Mouse (Mus musculus) embryonic facial prominence, embryonic 14.5 days (tissue): ENCODE data around the gene Lrrc30. TPM values are rescaled to one million over a fixed set of nuclear protein-coding genes. Genes with fewer than 3 reads are reported as not detected.

ENCODE experiments used
- ATAC-seq: fragments of 200-750 bp; cut with Nextera tagmentation; 2 replicates; pipeline ENCODE4 v1.8.0; 2017; ENCODE audit warnings: low read depth, moderate number of reproducible peaks, moderate TSS enrichment
- DNase-seq: peaks from one replicate; pipeline ENCODE4 v3.0.0-alpha.2; 2015; ENCODE audit warnings: low spot score
- H3K27ac ChIP-seq: fragments of 300-500 bp; sonication (generic); replicated peaks from 2 replicates; pipeline ENCODE4 v1.5.1; 2014; ENCODE audit warnings: low read depth, mild to moderate bottlenecking, low read length, moderate library complexity
- H3K27me3 ChIP-seq: fragments of 300-500 bp; sonication (generic); replicated peaks from 2 replicates; pipeline ENCODE4 v1.6.1; 2014; ENCODE audit warnings: low read length; ENCODE audit not compliant: control insufficient read depth, insufficient read depth
- H3K36me3 ChIP-seq: fragments of 300-500 bp; sonication (generic); 2 replicates; pipeline ENCODE4 v1.6.1; 2014; ENCODE audit warnings: low read length, mixed read lengths; ENCODE audit not compliant: control insufficient read depth, insufficient read depth
- H3K4me1 ChIP-seq: fragments of 300-500 bp; sonication (generic); 2 replicates; pipeline ENCODE4 v1.6.1; 2014; ENCODE audit warnings: antibody characterized with exemption, low read length; ENCODE audit not compliant: control insufficient read depth, insufficient read depth
- H3K4me2 ChIP-seq: fragments of 300-500 bp; sonication (generic); 2 replicates; pipeline ENCODE4 v1.6.1; 2014; ENCODE audit warnings: low read depth, mild to moderate bottlenecking, low read length, moderate library complexity, mixed read lengths
- H3K4me3 ChIP-seq: fragments of 300-500 bp; sonication (generic); 2 replicates; pipeline ENCODE4 v1.5.1; 2014; ENCODE audit warnings: low read depth, mild to moderate bottlenecking, low read length
- H3K9ac ChIP-seq: fragments of 300-500 bp; sonication (generic); 2 replicates; pipeline ENCODE4 v1.6.1; 2014; ENCODE audit warnings: low read depth, mild to moderate bottlenecking, low read length, moderate library complexity, mixed read lengths
- H3K9me3 ChIP-seq: fragments of 300-500 bp; sonication (generic); 2 replicates; pipeline ENCODE4 v1.6.1; 2016; ENCODE audit warnings: low read length; ENCODE audit not compliant: control insufficient read depth
- WGBS: fragments of 180-500 bp; shearing (Covaris S2); extraction: QIAGEN DNeasy Blood & Tissue Kit; methylation state at CpG from one replicate; pipeline ENCODE4 v1.1.7; 2014; 5-methylcytosine and 5-hydroxymethylcytosine counted together
- polyA plus RNA-seq: library from polyadenylated mRNA; unstranded; fragments of >200 nt; fragmentation: Nextera tagmentation; extraction: Ambion mirVana; gene quantifications from 2 replicates; pipeline ENCODE4 v1.2.1, GENCODE M21; 2014

Gene Lrrc30
- polyA plus RNA-seq, 1 experiment from 2014 or later, result 1.9 TPM

DNA sequence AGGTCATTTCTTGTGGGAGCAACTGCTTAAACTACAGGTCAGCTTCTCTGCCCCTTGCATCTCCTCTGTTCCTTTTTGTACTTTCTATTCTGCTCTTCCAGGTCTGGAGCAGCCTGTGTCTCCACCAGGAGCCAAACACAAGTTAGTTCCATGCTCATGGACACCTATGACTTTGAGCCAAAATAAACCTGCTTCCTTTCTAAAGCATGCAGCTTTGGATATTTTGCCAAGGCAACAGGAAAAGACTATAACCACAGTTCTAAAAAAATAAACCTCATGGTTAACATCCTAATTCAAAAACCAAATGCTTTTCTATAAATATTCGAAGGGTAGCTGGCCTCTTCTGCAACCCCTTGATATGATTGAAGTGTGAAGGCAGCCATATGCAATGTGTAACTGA lies 19.9 kb downstream of the Lrrc30 start:
- ATAC-seq (no peak), DNase-seq (peak; percentile 66)
- Histone ChIP-seq H3K9me3 (no peaks in the 10 kb centered on the region), H3K27me3 (no peaks in the 10 kb centered on the region), H3K4me2 (no peak overlapping the region), H3K4me3 (no peak overlapping the region), H3K4me1 (no peaks in the 10 kb centered on the region), H3K27ac (no peak overlapping the region), H3K36me3 (no peaks in the 10 kb centered on the region), H3K9ac (no peak overlapping the region)
- WGBS, result 53% methylated on average over 1 of the region's 1 CpGs

DNA sequence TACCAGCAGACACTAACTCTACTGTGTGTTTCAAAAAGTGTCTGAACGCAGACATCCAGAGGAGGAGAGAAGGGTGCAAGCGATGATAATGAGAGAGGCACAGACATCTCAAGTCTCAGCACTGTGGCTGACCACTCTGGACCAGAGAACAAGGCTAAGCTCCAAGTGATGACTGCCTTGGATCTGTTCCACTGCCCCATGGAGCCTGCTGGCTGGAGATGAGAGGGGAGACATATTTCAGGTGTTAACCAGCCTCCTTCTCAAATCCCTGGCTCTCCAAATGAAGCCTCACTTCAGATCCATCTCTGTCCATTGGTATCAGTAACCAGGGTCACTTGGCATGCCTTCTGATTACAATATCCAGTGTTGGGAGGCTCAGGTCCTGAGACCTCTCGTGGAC lies 20.4 kb downstream of the Lrrc30 start:
- Histone ChIP-seq H3K27me3 (no peaks in the 10 kb centered on the region), H3K9ac (no peak overlapping the region), H3K4me3 (no peak overlapping the region), H3K9me3 (no peaks in the 10 kb centered on the region), H3K4me2 (no peak overlapping the region), H3K27ac (no peak overlapping the region), H3K36me3 (no peaks in the 10 kb centered on the region), H3K4me1 (no peaks in the 10 kb centered on the region)
- ATAC-seq (no peak), DNase-seq (no peak)
- 90% methylated on average over 3 of the region's 3 CpGs for WGBS

DNA sequence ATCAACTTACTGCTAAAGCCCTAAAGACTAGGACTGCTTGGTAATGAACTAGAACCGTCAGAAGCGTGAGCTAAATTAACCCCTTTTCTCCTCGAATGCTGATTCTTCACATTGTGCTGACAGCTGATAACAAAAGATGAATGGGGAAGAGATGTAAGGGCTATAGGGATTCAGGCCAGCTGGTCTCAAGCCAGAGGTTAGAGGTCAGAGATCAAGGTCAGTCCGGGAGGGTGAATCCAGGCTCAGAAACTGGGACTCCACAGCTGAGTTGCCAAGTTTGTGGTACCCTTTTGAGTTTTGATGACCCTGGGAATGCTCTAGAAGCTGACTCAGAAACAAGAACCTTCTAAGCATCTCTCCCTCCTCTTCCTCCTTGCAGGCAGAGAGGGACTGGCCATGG lies 28.1 kb downstream of the Lrrc30 start:
- H3K4me3 ChIP-seq, result no peak overlapping the region
- H3K4me1 ChIP-seq, result no peaks in the 10 kb centered on the region
- ATAC-seq (no peak), DNase-seq (no peak)
- H3K36me3 ChIP-seq, result no peaks in the 10 kb centered on the region
- H3K27ac ChIP-seq, result no peak overlapping the region
- 58% methylated on average over 4 of the region's 4 CpGs for WGBS
- H3K4me2 ChIP-seq, result no peak overlapping the region
- no peaks in the 10 kb centered on the region for H3K9me3 ChIP-seq
- no peaks in the 10 kb centered on the region for H3K27me3 ChIP-seq
- no peak overlapping the region for H3K9ac ChIP-seq

- no peaks in the 10 kb centered on the region for H3K4me1 ChIP-seq
- no peaks in the 10 kb centered on the region for H3K27me3 ChIP-seq
- WGBS, result 69% methylated on average over 4 of the region's 4 CpGs
- no peak for ATAC-seq
- no peak overlapping the region for H3K4me2 ChIP-seq
- no peak overlapping the region for H3K4me3 ChIP-seq
- H3K27ac ChIP-seq, result no peak overlapping the region
- DNase-seq, result no peak
- H3K9me3 ChIP-seq, result no peaks in the 10 kb centered on the region
- H3K9ac ChIP-seq, result no peak overlapping the region
- no peaks in the 10 kb centered on the region for H3K36me3 ChIP-seq
Measured at GRCm38 (mm10) chr17:67602556-67602955, 30.0 kb downstream of the Lrrc30 start.

- no peaks in the 10 kb centered on the region for H3K27me3 ChIP-seq
- WGBS, result 17% methylated on average over 6 of the region's 6 CpGs
- ATAC-seq, result peak; percentile 84
- H3K36me3 ChIP-seq, result no peaks in the 10 kb centered on the region
- H3K4me3 ChIP-seq, result no peak overlapping the region
- H3K4me2 ChIP-seq, result no peak overlapping the region
- DNase-seq, result peak; percentile 87
- H3K27ac ChIP-seq, result no peak overlapping the region
- H3K4me1 ChIP-seq, result no peaks in the 10 kb centered on the region; the same call in 1 of the 2 replicates
- H3K9me3 ChIP-seq, result no peaks in the 10 kb centered on the region
- no peak overlapping the region for H3K9ac ChIP-seq
Measured at GRCm38 (mm10) chr17:67584937-67585579, 47.5 kb downstream of the Lrrc30 start.

DNA sequence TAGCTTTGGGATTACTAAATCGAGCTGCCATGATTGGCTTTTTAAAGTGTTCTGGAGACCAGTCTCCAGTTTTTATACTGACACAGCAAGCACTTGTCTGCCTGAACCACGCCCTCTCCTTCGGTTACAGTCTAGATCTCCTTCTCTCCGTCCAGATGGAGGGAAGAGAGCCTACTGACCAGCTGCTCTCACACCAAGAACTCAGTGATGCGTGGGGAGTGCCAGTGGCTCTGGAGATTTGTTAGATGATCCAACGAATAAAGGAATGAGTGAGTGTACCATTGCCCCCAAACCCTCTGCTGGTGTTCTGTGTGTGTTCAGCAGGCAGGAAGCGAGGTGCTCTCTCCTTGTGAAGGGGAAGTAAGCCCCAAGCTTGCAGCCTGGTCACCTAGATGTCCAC lies 48.0 kb downstream of the Lrrc30 start:
- DNase-seq (no peak), ATAC-seq (no peak)
- Histone ChIP-seq H3K27me3 (no peaks in the 10 kb centered on the region), H3K27ac (no peak overlapping the region), H3K4me3 (no peak overlapping the region), H3K9me3 (no peaks in the 10 kb centered on the region), H3K9ac (no peak overlapping the region), H3K4me1 (no peaks in the 10 kb centered on the region; the same call in 1 of the 2 replicates), H3K4me2 (no peak overlapping the region), H3K36me3 (no peaks in the 10 kb centered on the region)
- 63% methylated on average over 7 of the region's 7 CpGs for WGBS

DNA sequence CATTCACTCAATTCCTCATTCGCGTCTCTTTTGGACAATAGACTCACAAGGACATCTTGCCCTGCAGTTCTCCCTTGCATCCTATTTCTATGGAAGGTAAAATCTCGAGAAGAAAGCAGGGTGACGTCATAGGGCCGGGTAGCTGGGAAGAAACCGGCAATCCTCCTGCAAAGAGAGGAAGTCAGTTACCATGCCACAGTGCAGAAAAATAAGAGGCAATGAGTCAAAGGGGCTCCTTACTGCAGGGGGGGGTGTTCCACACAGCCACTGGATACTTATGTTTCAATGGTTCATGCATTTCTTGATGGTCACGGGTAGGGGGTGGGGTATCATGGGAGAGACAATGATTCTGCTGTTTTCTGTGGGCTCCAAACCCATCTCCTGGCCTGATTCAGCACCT lies 49.1 kb downstream of the Lrrc30 start:
- 62% methylated on average over 7 of the region's 7 CpGs for WGBS
- Histone ChIP-seq H3K36me3 (no peaks in the 10 kb centered on the region), H3K4me3 (no peak overlapping the region), H3K27me3 (no peaks in the 10 kb centered on the region), H3K4me2 (no peak overlapping the region), H3K27ac (no peak overlapping the region), H3K9me3 (no peaks in the 10 kb centered on the region), H3K4me1 (no peaks in the 10 kb centered on the region; the same call in 1 of the 2 replicates), H3K9ac (no peak overlapping the region)
- no peak for ATAC-seq
- no peak for DNase-seq

DNA sequence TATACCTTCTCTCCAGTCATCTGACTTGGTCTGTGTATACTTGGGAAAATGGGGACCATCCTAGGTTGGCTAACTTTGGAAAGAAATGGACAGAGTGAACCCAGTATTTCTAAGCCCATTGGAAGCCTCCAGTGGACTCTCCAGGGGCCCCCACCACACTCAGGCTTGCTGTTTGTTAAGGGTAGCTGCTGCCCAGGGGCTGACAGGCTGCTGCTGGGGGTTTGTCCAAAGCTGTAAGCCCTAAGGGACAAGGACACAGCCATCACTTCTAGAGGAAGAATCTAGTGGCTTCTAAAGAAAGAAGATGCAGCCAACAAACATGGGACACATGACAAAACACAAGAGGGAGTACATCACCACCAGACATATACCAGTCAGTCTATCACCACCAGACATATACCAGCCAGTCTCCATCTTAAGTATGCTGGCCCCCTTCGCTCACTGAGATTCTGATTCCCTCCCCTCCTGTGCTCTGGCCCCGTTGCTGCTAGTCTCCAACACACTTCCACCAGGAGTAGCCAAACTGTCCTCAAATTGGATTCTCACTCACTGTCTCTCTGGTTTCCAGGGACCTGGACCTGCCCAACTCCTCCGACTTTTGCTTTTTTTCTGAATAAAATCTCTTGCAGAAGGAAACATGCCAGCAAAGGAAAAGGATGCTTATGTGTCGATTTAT lies 49.7 kb downstream of the Lrrc30 start:
- H3K9ac ChIP-seq, result no peak overlapping the region
- no peaks in the 10 kb centered on the region for H3K9me3 ChIP-seq
- no peak overlapping the region for H3K4me2 ChIP-seq
- ATAC-seq (no peak), DNase-seq (no peak)
- H3K27ac ChIP-seq, result no peak overlapping the region
- no peaks in the 10 kb centered on the region for H3K27me3 ChIP-seq
- WGBS, result 79% methylated on average over 4 of the region's 4 CpGs
- no peaks in the 10 kb centered on the region for H3K36me3 ChIP-seq
- H3K4me3 ChIP-seq, result no peak overlapping the region
- no peaks in the 10 kb centered on the region; the same call in 1 of the 2 replicates for H3K4me1 ChIP-seq

DNA sequence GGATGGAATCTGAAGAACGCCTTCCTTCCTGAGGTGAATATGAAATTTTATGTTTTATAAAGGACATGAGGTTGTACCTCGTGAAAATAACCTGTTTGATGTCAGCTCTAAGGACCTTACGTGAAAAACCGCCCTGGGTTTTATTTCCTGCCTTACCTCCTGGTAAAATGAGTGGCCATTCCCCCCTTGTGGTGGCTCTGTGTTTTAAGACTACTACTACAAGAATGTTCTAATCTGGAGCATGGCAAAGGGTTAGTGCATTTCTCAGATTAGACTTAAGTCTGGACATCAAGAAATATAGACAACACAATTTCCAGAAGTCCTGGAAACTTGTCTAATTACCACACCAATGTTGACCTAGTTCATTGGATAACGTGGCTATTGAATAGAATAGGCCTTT lies 50.7 kb downstream of the Lrrc30 start:
- ATAC-seq, result no peak
- no peak overlapping the region for H3K27ac ChIP-seq
- no peaks in the 10 kb centered on the region for H3K36me3 ChIP-seq
- H3K4me1 ChIP-seq, result no peaks in the 10 kb centered on the region; the same call in 1 of the 2 replicates
- H3K4me3 ChIP-seq, result no peak overlapping the region
- no peaks in the 10 kb centered on the region for H3K9me3 ChIP-seq
- 81% methylated on average over 5 of the region's 5 CpGs for WGBS
- H3K27me3 ChIP-seq, result no peaks in the 10 kb centered on the region
- no peak overlapping the region for H3K4me2 ChIP-seq
- no peak for DNase-seq
- no peak overlapping the region for H3K9ac ChIP-seq
